Mouse (Mus musculus) ovary, postnatal 14 days (tissue): ENCODE results near the gene C77080.

Source experiments
- DNase-seq: peaks from one replicate; pipeline ENCODE4 v3.0.0; 2022; ENCODE audit warnings: low spot score

The C77080 gene

DNA sequence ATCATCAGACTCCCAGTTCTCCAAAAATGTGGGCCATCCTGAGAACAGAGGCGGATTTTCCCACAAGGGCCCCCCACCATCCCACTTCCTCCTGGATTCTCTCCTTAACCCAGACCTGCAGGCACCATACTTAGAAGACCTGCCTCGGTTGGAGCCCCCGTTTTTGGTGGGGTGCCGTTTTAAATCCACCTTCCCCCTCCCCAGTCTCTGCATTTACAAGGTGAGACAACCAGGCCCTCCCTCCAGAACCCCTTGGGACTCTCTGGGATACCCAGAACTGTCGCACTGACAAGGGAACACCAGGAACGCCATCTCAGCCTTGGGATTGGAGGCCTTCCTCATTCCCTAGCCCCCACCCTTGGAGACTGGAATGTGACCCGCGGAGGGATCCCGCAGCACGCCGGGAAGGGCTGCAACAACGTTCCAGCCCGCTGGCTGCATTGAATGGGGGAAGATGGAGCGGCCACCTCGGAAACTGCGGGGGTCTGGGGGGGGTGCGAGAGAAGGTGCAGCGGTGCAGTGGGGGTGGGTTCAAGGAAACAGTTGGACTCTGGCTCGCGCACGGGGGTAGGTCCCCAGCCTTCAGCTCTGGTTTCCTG, 23.3 kb downstream of the C77080 start:
- DNase-seq = no peak

DNA sequence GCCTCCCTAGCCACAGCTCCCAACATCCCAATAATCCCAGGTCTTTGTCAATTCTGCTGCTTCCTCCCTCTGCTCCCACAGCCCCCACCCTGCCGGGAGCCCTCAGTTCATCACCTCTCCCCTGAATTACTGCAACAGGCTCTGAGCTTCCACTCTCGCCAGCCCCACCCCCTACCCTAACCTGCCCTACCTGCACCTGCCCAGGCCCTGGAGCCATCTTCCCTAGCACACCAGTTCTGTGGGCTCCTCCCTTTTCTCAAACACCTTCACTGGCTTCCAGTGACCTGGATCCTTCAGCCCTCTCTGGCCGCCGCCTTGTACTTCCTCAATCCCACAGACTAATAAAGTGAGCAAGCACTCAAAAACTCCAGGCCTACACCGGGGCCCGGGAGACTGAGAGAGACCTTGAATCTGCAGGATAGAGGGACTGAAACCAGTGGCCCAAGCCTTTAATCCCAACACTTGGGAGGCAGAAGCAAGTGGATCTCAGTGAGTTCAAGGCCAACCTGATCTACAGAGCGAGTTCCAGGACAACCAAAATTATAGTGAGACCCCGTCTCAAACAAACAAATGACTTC, 24.9 kb downstream of the C77080 start:
- no peak for DNase-seq

DNA sequence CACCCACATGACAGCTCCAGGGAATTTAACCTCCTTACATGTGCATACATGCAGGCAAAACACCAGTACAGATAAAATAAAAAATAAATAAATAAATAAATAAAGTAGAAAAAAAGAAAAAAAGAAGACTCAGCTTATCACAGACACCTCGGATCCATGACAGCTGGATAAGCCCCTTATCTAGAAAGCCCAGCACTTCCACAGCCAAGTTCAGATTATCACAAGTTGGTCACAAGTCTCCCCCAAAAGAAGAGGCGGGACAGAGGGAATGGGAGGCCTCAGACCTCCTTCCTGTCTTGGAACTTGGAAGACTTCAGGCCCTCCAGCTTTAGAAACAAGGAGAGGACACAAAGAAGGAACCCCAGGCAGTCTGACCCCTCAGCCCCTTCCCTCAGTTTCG, 26.1 kb downstream of the C77080 start:
- DNase-seq = no peak

DNA sequence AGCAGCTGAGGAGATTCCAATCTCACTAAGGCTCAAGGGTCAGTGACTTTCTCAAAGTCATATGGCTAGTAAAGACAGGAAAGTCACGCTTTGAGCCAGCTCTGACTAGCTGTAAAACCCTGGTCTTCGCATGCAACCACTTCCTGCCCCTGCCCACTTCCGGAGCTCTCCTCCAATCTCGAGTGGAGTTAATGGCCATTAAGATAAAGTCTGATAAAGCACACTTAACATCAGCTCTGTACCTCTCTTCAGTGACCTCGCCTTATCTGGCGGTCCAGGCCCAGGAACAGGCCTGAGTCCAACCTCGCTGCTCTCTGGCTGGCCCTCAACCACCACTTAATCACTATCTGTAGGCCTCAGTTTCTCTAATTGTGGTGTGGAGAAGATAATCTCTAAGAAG, 26.7 kb downstream of the C77080 start:
- DNase-seq = no peak

DNA sequence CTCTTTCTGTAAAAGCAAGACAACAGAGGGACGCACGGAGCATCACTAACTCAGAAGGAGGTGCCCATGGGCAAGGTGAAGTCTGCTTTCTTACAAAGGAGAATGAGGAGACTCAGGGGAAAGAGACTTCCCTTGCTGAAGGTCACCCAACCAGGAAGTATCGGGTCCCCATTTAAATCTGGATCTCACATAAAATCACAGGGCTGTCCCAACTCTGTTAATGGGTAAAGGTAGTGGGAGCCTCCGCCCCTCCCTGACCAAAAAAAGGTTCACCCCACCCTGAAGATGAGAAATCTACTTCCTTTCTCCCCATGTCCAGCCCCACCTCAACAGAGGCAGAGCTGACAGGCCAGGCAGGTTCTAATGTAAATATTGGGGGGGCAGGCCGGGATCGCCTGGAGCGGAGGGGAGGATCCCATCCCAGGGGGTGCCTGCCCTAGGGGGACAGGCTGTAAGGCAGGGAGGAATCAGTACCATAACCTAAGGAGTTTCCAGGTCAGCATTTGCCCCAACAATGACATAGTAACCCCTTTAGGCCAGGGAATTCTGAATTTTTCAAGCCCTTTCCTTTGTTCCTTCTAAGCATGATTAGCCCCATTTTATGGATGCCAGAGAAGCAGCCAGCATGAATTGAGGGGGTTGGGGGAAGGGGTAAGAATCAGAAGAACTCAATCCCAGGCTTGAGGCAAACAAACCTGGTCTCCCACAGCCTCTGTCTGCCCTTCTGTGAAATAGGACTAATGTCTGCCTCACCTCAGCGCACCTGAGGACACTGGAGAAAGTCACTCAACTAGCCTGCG, 28.4 kb downstream of the C77080 start:
- DNase-seq = no peak

DNA sequence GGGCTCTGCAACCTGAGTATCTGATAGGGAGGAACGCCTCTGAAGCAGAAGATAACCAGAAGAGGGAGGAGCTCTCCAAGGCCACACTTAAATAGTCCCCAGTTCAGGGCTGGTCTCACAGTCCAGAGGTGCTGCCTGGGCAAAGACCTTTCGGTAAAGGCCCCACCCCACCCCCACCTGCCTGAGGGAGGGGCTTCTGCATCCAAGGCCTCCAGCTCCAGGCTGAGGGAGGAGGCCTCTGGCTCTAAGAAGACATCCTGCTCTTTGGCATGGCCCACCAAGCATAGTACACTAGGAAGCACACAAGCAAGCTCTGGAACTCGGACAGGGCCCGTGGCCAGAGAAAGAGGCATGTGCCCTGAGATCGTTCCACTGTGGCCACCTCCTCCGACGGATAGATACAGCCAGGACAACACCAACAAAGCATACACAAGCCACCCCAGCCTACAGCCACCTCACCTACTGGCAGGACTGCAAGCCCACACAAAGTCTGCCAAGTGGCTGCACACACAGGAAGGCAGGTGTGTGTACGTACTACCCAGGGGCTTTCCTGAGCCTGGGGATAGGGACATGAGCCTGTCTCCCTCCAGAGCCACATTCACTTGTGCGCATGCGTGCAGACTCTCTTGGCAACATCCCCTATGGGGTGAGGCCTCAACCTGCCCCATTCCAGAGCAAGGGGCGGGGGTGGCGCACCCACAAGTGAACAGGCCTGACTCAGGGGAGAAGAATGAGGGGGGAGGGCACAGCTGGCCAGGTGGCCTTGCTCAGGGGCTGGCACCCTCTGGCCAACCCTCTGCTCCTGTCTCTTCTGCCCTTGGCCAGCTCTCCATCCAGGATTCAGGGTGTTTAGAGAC, 29.4 kb downstream of the C77080 start:
- DNase-seq = no peak

DNA sequence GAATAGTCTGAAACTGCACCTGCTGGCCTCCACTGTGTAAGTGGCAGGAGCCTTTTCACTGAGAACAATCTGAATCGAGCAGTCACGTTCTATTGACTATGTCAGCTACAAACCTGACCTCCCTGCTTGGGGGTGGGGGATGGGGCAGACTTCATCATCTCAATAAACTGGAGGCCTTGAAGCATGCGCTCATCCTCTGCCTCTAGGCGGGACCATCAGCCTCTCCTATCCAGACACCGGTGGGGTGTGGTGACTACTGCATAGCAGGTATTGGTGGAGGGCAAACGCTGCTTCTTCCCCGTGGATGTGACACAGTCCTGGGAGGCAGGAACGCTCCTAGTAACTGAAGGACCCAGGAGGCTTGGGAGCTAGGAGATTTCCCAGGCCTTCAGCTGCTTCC, 30.3 kb downstream of the C77080 start:
- DNase-seq = no peak

DNA sequence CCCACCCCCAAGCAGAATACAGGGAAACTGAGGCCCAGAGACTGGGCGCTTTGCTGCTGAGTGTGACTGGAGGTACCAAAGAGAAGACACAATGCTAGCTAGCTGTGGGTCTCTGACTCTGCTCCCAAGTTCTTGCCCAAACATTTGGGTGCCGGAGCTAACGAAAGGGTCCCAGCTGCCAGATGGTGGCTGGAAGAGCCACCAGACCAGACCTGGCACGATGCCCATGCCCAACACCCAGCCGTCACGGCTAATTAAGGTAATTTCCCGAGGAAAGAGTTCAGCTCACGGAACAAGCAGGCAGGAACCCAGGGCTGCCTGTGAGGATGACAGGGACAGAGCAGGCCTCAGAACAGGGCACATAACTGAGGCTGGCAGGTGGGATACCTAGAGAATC, 33.2 kb downstream of the C77080 start:
- DNase-seq = no peak

DNA sequence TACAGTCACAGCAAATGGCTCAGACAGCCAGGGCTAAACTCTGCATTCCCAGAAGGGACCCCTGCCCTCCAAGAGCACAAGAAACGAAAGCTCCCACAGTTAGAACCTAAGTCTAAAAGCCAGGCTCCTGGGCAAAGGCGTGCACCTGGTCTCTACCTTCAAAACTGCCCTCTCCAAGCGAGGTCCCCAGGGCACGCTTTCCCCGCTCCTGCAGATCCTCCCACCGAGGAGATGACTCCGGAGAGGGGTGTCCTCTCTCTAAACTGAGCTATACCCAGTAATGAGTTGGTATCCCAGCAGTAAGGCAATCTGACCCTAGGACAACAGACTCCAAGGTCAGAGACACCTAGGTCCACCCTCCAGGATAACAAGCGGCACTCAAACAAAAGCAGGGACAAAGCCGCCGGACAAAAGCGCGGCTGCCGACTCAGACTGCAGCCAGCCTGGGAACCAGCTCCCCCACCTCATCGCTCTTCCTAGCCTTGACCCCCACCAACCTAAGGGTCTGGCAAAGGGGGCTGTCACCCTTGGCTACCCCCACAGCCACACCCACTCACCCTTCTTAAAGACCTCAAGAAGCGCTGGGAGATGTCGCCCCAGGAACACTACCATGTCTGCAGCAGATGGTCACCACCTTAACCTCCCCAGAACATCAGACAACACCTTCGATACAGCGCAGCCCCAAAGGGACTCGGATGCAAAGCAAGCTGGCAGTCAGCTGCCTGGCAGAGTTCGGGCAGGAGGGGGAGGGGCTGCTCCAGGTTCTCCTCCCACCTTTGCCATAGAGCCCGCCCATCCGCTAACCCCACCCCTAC, 33.8 kb downstream of the C77080 start:
- DNase-seq = no peak

DNA sequence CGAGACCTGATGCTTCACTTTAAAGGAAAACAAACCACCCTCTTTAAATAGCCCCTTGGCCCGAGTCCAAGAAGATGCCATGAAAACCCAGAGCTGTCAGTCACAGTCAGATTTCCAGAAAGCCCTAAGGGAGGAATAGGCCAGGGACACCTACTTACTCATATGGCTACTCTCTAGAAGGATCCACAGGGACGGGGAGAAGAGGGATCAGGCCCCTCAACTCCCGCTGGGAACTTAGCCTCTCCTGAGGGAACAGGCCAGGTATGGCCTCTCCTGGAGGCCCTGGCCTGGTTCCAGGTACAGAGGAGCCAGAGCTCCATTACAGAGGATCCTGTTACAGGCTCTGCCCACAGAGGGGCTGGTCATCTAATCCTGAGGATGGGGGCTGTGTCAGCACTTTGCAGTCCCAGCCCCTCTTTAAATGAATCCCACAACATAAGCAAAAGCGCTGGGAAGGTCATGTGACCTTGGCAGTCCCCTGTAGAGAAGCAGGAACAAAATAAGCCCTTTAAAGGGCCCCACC, 34.7 kb downstream of the C77080 start:
- no peak for DNase-seq

DNA sequence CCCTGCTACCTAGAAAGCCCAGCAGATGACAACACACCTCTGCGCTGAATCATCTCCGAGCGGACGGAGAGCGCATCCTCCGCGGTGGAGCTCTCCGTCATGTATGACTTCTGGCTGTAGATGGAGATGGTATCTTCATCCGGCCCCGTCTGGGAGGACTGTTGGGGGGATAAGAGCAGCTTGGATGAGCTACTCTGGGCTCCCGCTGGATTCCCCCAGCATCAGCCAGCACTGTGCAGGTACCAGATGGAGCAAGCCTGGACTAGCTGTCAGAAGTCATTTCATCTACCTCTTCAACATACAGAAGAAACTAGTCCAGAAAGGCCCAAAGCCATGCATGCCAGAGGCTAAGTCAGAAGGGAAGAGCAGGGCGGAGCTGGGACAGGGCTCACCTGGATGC, 35.9 kb downstream of the C77080 start:
- DNase-seq = no peak

DNA sequence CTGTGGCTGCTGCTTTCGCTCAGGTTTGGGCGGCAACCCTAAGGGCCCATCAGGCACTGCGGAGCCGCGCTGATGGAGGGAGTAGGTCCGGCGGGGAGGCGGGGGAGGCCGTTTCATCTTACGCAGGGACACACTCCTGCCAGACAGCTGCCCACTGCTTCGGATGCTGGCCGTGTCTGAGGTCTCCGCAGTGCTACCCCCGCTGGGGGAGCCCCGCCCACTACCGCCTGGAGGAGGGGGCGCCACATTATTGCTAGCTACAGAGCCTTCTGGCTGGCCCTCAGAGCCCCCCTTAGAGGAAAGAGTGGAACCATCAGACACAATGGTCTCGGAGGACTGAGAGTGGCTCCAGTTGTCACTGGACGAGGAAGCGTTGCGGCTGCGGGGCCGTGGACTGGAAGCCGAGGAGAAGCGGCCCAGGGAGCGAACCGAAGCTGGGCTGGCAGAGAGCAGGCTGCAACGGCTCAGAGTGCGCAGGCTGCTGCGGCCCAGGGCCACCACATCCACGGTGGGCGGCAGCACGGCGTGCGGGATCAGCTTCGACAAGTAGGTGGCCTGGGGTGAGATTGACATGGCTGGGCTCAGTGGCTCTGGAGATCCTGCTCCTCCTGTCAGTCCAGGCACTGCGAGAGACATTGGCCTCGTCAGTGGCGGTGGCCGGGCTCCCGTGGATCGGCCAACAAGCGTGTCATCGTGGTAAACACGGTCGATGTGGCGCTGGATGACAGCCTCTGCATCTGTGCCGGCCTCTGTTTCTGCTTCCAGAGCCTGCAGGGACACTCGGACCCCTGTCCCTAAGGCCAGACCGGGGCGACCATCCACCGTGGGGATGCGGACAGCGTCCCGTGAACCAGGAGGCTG, 37.6 kb downstream of the C77080 start:
- DNase-seq = no peak

DNA sequence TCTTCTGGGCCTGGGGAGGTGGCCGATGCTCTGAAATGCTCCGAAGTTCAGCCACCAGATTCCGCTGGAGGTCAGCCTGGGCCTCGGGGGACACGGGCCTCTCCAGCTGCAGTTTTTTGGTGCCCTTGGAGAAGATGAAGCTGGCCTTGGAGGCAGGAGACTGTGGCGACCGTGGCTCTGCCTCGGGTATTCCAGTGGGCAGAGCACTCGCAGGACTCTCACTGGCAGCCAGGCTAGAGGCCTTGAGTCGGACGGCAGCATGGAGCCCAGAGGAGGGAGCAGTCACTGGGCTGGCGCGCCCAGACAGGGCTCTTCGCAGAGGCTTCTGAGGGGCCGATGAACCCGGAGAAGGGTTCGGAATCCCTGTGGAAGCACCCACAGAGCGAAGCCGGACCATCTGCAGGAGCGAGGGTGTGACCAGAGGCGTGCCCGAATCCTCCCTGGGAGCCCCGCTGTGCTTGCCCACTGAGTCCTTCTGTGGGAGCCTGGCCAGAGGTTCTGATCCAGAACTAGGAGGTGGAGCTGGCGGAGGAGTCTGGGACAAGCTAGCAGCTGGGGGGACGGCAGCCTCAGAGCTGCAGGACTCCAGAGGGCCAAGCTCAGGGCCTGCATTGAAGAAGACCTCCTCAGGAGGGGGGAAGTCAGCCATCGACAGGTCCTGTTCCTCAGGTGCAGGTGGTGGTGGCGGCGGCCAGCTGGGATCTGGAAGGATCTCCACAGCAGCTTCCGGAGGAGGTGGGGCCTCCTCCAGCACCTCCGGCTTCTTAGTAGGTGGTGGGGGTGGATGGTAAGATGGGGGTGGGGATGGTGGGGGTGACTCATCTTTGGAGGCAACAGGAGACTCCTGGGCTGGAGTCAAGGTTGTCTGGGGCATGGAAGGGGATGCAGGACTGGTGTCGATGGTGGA, 38.9 kb downstream of the C77080 start:
- DNase-seq = no peak

DNA sequence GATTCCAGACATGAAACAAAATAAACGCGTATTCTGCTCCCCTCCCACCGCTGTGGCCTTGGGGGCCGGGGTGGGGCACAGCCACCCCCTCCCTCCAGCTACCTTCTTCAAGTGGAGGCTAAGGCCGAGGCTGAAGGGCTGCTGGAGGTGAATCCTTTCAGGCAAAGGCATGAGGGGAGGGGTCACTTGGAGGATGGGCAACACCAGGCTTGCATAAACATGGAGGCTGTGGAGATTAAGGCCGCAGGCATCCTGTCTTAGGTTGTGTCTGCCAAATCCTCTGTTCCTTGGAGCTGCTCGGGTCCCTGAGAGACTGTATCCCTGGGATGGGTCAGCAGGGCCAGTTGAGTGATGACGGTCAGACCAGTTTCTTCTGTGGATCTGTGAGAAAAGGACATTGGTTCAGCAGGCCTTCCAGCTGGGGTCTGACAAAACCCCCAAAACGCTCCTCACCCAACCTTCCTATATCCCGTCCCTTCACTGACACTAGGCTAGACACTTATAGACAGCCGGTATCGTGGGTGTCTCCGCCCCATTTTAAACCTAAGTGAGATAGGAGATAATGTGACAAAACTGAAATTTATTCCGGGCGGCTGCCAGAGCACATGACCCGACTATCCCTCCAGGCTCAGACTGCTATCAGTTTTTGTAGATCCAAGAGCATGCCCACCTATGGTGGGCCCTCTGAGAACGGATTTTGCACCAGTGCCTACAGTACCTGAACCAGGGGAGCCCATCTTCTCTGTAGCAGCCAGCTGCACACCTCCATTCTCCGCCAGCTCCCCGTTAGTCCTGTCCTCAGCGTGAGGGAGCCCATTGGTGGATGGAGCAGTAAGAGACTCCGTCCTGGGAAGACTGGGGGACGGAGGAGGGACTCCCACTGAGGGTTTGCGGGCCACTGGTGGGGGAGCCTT, 39.9 kb downstream of the C77080 start:
- no peak for DNase-seq

DNA sequence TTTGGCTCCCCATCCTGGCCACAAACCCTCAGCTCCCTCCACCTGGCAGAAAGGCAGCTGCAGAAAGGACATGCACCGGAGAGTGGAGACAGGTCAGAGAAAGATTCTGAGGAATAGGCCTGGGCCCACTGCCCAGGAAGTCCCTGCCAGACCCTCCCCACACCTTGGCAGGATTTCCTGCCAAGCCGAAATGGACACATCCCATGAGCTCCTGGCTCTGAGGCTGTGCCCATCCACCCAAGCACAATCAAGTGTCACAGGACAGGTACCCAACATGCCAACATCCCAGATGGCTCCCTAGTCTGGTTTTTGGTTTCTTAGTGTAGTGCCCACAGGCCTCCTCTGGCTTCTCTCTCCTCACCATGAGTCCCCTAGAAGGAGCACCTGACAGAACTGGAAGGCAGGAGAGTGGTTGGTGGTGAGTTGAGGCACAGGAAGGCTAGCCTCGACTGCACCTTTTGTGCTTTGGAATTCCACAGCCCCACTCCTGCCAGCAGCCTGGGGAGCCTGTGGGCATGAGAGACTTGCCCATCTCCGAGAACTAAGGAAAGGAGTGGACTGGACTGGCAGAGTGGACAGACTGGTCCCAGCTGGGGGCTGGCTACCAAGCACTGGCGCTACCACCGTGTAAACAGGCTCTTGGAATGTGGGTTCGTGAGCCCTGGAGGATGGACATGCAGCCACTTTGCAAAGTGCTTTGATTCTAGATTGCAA, 40.7 kb downstream of the C77080 start:
- no peak for DNase-seq

DNA sequence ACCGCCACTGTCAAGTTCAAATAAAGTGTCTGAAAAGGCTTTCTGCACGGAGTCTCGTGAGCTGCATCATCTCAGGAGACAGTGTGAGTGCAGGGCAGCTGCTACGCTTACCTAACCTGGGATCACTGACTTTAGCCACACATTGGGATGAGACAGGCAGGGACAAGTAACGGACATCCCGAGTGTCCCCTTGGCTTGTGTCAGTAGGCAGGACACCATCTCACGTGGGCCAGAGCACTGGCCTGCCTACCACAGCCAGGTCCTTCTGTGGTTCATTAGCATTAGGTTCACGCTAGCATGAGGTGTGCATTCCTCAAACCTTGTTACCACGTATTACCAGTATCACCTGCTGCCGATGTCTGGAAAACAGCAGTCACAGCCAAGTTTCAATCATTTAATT, 42.0 kb downstream of the C77080 start:
- no peak for DNase-seq

DNA sequence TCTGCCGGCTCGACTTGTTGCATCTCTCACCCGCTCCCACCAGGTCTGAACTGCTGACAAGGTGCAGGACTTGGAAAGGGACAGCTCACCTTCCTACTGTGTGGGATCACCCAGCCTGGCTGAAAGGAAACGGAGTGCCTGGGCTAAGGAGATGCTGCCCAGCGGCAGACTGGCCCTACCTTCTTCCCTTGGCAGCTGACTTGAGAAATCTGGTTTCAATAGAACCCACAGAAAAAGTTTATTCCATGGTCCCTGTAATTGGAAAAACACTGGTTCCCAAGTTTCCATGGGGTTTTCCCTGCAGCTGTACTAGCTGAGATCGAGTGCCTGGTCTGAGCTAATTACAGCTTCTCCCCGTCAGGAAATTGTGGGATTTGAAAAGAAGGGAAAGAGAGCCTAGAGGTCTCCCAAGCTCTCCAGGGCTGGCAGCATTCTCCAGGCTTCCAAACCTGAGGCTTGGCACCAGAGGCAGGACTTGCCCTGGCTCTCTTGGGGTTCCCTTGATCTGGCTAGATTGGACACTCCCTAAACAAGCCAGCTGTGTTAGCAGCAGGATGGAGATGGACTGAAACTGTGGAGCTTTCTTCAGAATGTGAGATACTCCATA, 42.5 kb downstream of the C77080 start:
- DNase-seq = no peak
